8 mouse cellular contexts compared by ENCODE assay signal in the genomic region with DNA sequence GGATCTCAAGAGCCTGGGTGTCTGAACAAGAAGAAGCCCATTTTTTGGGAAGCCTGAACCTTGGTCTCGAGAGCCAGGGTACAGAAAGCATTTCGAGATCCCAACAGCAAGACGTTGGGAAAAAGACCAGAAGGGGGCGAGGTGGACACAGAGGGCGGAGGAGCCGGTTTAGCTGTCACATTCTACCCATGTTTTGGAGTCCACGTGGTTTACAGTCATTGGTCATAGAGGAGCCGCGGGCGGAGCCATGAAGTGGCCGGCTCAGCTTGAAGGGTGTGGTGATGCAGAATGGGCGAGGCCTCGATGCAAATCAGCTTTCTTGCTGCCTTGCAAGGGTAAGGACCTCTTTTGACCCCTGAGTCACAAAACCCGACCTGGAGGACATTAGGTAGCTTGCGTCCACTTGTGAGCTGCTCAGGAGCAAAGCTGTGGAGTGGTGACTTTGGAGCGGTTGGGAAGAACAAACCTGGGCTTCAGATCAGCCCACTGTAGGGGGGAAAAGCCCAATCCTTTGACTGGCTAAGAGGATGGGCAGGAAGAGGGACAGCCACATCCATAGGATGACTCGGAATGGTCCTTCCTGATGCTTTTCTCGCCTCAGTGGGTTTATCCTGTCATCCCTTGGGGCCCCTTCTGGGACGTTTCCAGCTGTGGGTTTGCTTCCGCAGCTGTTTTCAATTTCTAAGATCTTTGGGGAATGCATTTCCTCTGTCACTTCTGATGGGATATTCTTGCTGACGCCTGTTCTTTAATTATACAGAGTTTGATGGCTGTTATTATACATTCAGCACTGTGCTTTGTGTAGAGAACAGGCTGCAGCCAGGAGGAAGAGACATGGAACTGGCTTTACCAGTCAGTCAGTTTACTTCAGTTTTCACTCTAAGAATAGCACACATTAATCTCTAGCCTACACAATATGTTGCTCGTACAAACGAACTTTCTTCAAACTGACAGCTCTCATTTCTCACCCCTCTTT. TPM values are rescaled to one million over a fixed set of nuclear protein-coding genes. Genes with fewer than 3 reads are reported as not detected.
DNase-seq lines count a peak whose midpoint lies in the region; ATAC-seq and TF ChIP-seq lines count a peak whose summit lies in the region.

No protein-coding gene starts in this region.

- H3K9ac ChIP-seq in hindbrain, embryonic 16.5 days (ENCODE audit: low read depth, low read length), result no peak overlapping the region
- no peak overlapping the region for H3K9ac ChIP-seq in limb, embryonic 15.5 days
- H3K9ac ChIP-seq in midbrain, embryonic 15.5 days, result no peak overlapping the region

- ATAC-seq in hindbrain, embryonic 16.5 days, result 0 out of 2 replicates have a peak, but pooled peaks have one; percentile 43
- ATAC-seq in limb, embryonic 15.5 days (ENCODE audit: insufficient number of reproducible peaks, low FRiP score, low TSS enrichment, low read depth), result no peak; the same call in 1 of the 2 replicates
- ATAC-seq in midbrain, embryonic 15.5 days (replicated peaks), result peak; percentile 58

- no peak for TF ChIP-seq POLR2A in bone marrow macrophage, adult 2 months (IDR thresholded peaks at IDR 0.05; ENCODE audit: borderline replicate concordance, low read depth, low read length)

- H3K27ac ChIP-seq in bone marrow macrophage, adult 2 months (ENCODE audit: insufficient read depth, low read depth, low read length), result no peak overlapping the region
- H3K27ac ChIP-seq in hindbrain, embryonic 16.5 days (ENCODE audit: low read depth, low read length), result no peak overlapping the region
- H3K27ac ChIP-seq in limb, embryonic 15.5 days, result no peak overlapping the region
- no peak overlapping the region for H3K27ac ChIP-seq in midbrain, embryonic 15.5 days

- no peaks in the 10 kb centered on the region for H3K36me3 ChIP-seq in hindbrain, embryonic 16.5 days (ENCODE audit: control insufficient read depth, insufficient read depth, low read length)
- H3K36me3 ChIP-seq in limb, embryonic 15.5 days, result no peaks in the 10 kb centered on the region
- no peaks in the 10 kb centered on the region for H3K36me3 ChIP-seq in midbrain, embryonic 15.5 days (replicated peaks)

- peak; percentile 4 to 6 for DNase-seq in cerebellum, adult 18-20 months
- no peak for DNase-seq in cerebellum, adult 9-11 months
- DNase-seq in frontal cortex, postnatal 36 days (ENCODE audit: low spot score in 2 of 2), result peak; percentile 8 to 13
- DNase-seq in testis, postnatal 10 days (ENCODE audit: low spot score), result peak; percentile 69

- peaks cover 4% of the 10 kb centered on the region; the same call in 1 of the 2 replicates for H3K4me1 ChIP-seq in bone marrow macrophage, adult 2 months (ENCODE audit: control insufficient read depth, insufficient read depth, low read length)
- peaks cover 4% of the 10 kb centered on the region for H3K4me1 ChIP-seq in hindbrain, embryonic 16.5 days (ENCODE audit: control insufficient read depth, insufficient read depth, low read depth, low read length)
- H3K4me1 ChIP-seq in limb, embryonic 15.5 days, result peaks cover 9% of the 10 kb centered on the region; the same call in 1 of the 2 replicates
- peaks cover 18% of the 10 kb centered on the region for H3K4me1 ChIP-seq in midbrain, embryonic 15.5 days

- peak overlapping the region; percentile 48 for H3K4me2 ChIP-seq in hindbrain, embryonic 16.5 days (ENCODE audit: low read length)
- peak overlapping the region; percentile 42 for H3K4me2 ChIP-seq in limb, embryonic 15.5 days
- H3K4me2 ChIP-seq in midbrain, embryonic 15.5 days, result peak overlapping the region; percentile 37

- WGBS in hindbrain, embryonic 16.5 days, result 11% methylated on average over 23 of the region's 23 CpGs
- 6% methylated on average over 23 of the region's 23 CpGs for WGBS in limb, embryonic 15.5 days
- 9% methylated on average over 23 of the region's 23 CpGs for WGBS in midbrain, embryonic 15.5 days

- no peaks in the 10 kb centered on the region for H3K9me3 ChIP-seq in hindbrain, embryonic 16.5 days (ENCODE audit: control insufficient read depth, low read length)
- H3K9me3 ChIP-seq in limb, embryonic 15.5 days, result no peaks in the 10 kb centered on the region
- no peaks in the 10 kb centered on the region for H3K9me3 ChIP-seq in midbrain, embryonic 15.5 days

- H3K27me3 ChIP-seq in hindbrain, embryonic 16.5 days (replicated peaks; ENCODE audit: control insufficient read depth, insufficient read depth, low read length), result no peaks in the 10 kb centered on the region; the same call in 1 of the 2 replicates
- H3K27me3 ChIP-seq in limb, embryonic 15.5 days, result no peaks in the 10 kb centered on the region
- H3K27me3 ChIP-seq in midbrain, embryonic 15.5 days (replicated peaks), result 0 out of 2 replicates have a peak, but pooled peaks cover 7% of the 10 kb centered on the region

- 0 out of 2 replicates have a peak, but pooled peaks have one; percentile 4 for TF ChIP-seq CTCF in bone marrow macrophage, adult 2 months (IDR thresholded peaks at IDR 0.05; ENCODE audit: low read depth, low read length)

- H3K4me3 ChIP-seq in bone marrow macrophage, adult 2 months (ENCODE audit: insufficient read depth, low read length), result peak overlapping the region; percentile 1
- H3K4me3 ChIP-seq in hindbrain, embryonic 16.5 days (ENCODE audit: low read length), result no peak overlapping the region; the same call in 1 of the 2 replicates
- no peak overlapping the region for H3K4me3 ChIP-seq in limb, embryonic 15.5 days
- peak overlapping the region; percentile 2; the same call in 1 of the 2 replicates for H3K4me3 ChIP-seq in midbrain, embryonic 15.5 days

RNA-seq across cellular contexts. Expression of gene Edaradd, which starts 22.1 kb away (rescaled TPM):
- polyA plus RNA-seq in bone marrow macrophage, adult 2 months (2012; ENCODE audit: insufficient read depth, insufficient read length, missing spikeins), result 0.38 and 0.40 TPM in 2 replicates
- 2.0 and 2.1 TPM in 2 replicates for polyA plus RNA-seq in hindbrain, embryonic 16.5 days (2015; fragmentation: Nextera tagmentation; extraction: Ambion mirVana)
- polyA plus RNA-seq in limb, embryonic 15.5 days (2015; fragmentation: Nextera tagmentation; extraction: Ambion mirVana), result 5.7 and 5.8 TPM in 2 replicates
- polyA plus RNA-seq in midbrain, embryonic 15.5 days (2015; fragmentation: Nextera tagmentation; extraction: Ambion mirVana), result 1.4 and 1.5 TPM in 2 replicates

RNA-seq across cellular contexts. Expression of gene Ero1lb, which starts 23.4 kb away (rescaled TPM):
- 24.1 and 26.2 TPM in 2 replicates for polyA plus RNA-seq in bone marrow macrophage, adult 2 months (2012; ENCODE audit: insufficient read depth, insufficient read length, missing spikeins)
- polyA plus RNA-seq in hindbrain, embryonic 16.5 days (2015; fragmentation: Nextera tagmentation; extraction: Ambion mirVana), result 16.7 TPM in 2 replicates
- 5.1 and 6.6 TPM in 2 replicates for polyA plus RNA-seq in limb, embryonic 15.5 days (2015; fragmentation: Nextera tagmentation; extraction: Ambion mirVana)
- polyA plus RNA-seq in midbrain, embryonic 15.5 days (2015; fragmentation: Nextera tagmentation; extraction: Ambion mirVana), result 19.0 TPM in 2 replicates

Comparison
In these comparisons a context has a peak if more than half of its experiments do, and no peak if none do; other contexts are left out.
1. H3K4me3 ChIP-seq: peak in bone marrow macrophage, adult 2 months (single experiment) and midbrain, embryonic 15.5 days (single experiment); none in hindbrain, embryonic 16.5 days (single experiment) and limb, embryonic 15.5 days (single experiment).
2. Peak in every context shown above with its lines, with median percentiles within 50 percentile points of each other: H3K4me2 ChIP-seq.